Mouse (Mus musculus): Measurements from ENCODE around the gene Stat3. TPM values are rescaled to one million over a fixed set of nuclear protein-coding genes. Genes with fewer than 3 reads are reported as not detected.

Gene Stat3
- polyA plus RNA-seq, 1 experiment from 2014 or later: 22.8 TPM

DNA sequence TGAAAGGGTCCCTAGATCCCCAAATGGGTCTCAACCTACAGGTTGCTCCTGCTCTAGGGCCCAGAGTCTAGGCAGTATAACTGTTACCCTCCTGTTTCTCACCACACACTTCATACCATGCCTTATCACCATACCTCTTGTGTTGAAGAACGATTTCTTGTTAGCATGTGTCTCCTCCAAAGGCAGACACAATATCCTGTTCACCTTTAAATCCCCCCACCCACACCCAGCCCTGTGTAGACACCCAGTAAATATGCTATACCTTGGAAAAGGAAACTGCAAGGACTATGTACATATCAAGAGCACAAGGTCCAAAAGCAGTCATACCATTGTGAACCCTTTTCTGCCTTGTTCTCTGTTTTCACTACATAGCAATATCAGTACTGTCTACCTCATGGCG lies 87.3 kb downstream of the Stat3 start:
- no peaks in the 10 kb centered on the region for H3K9me3 ChIP-seq
- H3K27me3 ChIP-seq (replicated peaks; ENCODE audit: low read depth, poor library complexity, severe bottlenecking): peaks cover 76% of the 10 kb centered on the region
- 92% methylated on average over 2 of the region's 2 CpGs for WGBS
- H3K4me1 ChIP-seq: peaks cover 28% of the 10 kb centered on the region
- H3K4me3 ChIP-seq: no peak overlapping the region
- no peak overlapping the region for H3K27ac ChIP-seq (replicated peaks)
- no peak for DNase-seq (ENCODE audit: low spot score)
- H3K36me3 ChIP-seq (replicated peaks): no peaks in the 10 kb centered on the region

DNA sequence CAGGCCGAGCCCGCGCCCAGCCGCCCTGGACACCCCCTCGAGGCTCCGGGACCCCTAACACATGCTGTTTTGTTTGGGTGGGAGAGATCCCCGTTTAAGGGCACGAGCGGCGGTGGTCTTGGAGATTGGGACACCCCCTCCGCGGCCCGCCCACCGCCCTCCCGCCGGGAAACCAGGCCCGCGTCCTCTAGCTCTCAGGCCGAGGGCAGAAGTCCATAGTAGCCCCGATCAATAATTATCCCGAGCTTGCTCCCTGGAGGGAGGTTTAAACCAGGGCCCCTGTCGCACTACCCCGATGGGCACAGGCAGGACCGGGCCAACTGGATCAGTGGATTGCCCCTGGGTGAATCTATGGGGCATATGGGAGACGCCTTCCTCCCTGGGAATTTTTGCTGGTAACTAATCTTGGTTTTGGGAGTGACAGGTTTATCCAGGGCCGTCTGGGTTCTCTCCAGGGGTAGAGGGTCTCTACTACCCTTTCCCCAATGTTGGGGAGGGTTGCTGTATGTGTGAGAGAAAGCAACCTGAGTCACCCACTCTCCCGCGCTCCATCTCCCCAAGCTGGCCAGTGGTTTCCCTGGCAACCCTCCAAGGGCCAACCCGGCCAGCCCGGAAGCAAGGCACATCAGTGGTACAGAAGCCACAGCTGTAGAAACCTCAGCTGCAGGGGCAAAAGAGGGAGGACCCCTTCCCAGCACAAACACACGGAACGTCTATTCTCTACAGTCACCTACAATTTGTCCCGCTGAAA lies 88.4 kb downstream of the Stat3 start:
- under 1% methylated on average over 33 of the region's 33 CpGs for WGBS
- Histone ChIP-seq H3K27ac (replicated peaks) (peak overlapping the region; percentile 93), H3K27me3 (replicated peaks; ENCODE audit: low read depth, poor library complexity, severe bottlenecking) (peaks cover 65% of the 10 kb centered on the region), H3K4me1 (peaks cover 28% of the 10 kb centered on the region), H3K36me3 (replicated peaks) (no peaks in the 10 kb centered on the region), H3K4me3 (peak overlapping the region; percentile 97), H3K9me3 (no peaks in the 10 kb centered on the region)
- peak; percentile 71 for DNase-seq (ENCODE audit: low spot score)

DNA sequence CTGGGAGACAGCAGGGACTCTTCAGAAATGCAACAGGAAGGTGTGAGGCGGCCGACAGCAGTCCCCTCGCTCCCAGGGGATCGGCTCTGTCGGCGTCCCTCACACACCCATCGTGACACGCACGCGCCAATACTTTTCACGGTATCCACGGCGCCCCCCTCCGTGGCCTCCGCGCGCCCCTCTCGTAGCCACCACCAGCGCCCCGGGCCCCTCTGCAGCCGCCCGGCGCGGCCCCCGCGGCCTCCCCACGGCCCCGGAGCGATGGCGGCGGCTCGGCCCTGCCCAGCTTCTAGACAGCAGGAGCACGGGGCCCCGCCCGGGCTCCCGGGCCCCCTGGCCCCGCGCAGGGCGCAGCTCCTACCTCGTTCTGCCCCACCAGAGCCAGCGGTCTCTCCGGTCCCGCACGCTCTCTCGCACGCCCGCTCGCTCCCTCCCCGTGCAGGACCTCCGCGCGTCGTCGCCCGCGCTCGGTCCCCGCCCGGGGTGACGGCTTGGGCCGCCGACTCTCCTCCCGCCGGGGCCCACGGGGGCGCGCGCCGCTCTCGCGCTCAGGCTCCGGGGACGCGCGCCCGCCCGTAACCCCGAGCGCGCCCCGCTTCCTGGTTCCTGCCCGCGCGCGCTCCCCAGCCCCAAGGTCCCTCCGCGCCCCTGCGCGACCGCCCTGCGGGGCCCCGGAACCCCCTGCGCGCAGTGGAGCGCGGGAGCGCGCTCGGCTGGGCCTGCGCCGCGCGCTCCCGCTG lies 89.1 kb downstream of the Stat3 start, which contains the start of gene Stat5b:
Stat5b (minus strand) TSS at position 687 of the 740 bp plus-strand sequence.
- WGBS: under 1% methylated on average over 104 of the region's 104 CpGs
- DNase-seq (ENCODE audit: low spot score): peak; percentile 77
- H3K9me3 ChIP-seq: no peaks in the 10 kb centered on the region
- H3K4me1 ChIP-seq: peaks cover 22% of the 10 kb centered on the region
- peaks cover 57% of the 10 kb centered on the region for H3K27me3 ChIP-seq (replicated peaks; ENCODE audit: low read depth, poor library complexity, severe bottlenecking)
- H3K27ac ChIP-seq (replicated peaks): peak within 1 kb of the TSS; percentile 93
- H3K36me3 ChIP-seq (replicated peaks): no peaks in the 10 kb centered on the region
- peak within 1 kb of the TSS; percentile 97 for H3K4me3 ChIP-seq

DNA sequence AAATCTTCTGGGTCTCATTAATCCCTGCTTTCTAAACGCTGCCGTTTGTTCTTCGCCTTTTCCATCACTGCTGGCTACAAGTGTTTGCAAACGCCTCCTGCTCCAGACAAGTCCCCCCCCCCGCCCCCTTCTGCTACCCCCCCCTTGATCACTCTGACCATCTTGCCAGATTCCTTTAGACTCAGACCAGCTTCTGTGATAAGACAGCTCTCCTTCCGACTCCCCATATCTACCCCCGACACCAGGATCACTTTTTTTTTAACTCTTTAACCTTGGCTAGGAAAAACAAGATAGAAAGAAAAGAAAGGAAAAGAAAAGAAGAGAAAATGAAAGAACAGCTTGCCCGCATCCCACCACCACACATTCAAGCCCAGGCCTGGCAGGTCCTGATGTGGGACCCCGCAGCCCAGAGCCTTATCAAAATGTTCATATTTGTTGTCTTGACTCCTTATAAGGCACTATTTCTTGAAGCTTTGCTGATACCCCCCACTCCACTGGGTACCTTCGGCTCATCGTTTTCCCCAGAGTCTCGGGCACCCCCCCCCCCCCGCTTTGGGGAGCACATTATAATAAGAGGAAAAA lies 89.8 kb downstream of the Stat3 start:
- WGBS: 4% methylated on average over 13 of the region's 13 CpGs
- H3K36me3 ChIP-seq (replicated peaks): no peaks in the 10 kb centered on the region
- no peaks in the 10 kb centered on the region for H3K9me3 ChIP-seq
- H3K4me1 ChIP-seq: peaks cover 22% of the 10 kb centered on the region
- H3K27me3 ChIP-seq (replicated peaks; ENCODE audit: low read depth, poor library complexity, severe bottlenecking): peaks cover 51% of the 10 kb centered on the region
- peak overlapping the region; percentile 97 for H3K4me3 ChIP-seq
- DNase-seq (ENCODE audit: low spot score): no peak
- peak overlapping the region; percentile 93 for H3K27ac ChIP-seq (replicated peaks)

DNA sequence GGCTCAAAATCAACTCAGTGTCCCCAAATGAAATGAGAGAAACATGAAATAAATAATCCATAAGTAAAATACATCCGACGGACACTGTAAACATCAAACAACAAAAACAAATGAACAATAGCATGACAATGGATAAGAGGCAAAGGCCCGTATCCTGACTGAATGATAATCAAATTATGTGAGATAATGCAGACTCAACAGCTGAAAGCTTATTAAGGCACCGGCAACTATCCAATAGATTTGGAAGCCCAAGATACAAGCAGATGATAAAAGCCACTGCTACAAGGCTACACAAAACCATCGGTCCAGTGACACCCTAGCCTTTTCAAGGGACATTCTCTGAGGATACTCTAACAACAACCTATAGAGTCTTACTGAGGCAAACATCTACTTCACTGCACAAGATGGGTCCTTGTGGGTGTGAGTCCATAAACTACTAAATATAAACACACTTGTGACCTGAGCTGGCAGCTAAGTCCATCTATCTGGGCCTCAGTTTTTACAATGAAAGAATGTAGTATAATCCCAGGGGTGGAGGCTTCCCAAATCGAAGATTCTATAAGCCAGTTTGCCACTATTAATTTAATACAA lies 90.5 kb downstream of the Stat3 start:
- WGBS: 82% methylated on average over 6 of the region's 6 CpGs
- Histone ChIP-seq H3K4me1 (peaks cover 22% of the 10 kb centered on the region), H3K9me3 (no peaks in the 10 kb centered on the region), H3K36me3 (replicated peaks) (no peaks in the 10 kb centered on the region), H3K27me3 (replicated peaks; ENCODE audit: low read depth, poor library complexity, severe bottlenecking) (peaks cover 44% of the 10 kb centered on the region), H3K27ac (replicated peaks) (no peak overlapping the region), H3K4me3 (peak overlapping the region; percentile 97)
- DNase-seq (ENCODE audit: low spot score): no peak

DNA sequence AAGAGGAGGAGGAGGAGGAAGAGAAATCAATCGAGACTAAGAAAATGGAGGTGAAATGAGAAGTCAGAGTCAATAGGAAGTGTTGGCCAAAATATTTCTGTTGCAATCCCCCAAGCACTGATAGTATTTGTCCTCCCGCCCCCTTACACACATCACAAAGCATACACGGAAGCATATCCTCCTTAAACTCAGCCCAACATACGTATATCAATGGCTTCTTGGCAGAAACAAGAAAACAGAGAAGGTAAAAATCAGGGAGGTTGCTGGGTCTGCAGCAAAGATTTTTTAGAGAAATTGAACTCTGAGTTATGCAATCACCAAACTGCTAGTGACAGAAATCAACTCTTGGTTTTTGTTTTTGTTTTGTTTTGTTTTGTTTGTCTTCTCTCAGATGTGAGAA lies 91.3 kb downstream of the Stat3 start:
- WGBS: 74% methylated on average over 4 of the region's 4 CpGs
- H3K9me3 ChIP-seq: no peaks in the 10 kb centered on the region
- no peak for DNase-seq (ENCODE audit: low spot score)
- H3K27me3 ChIP-seq (replicated peaks; ENCODE audit: low read depth, poor library complexity, severe bottlenecking): peaks cover 36% of the 10 kb centered on the region
- H3K4me3 ChIP-seq: no peak overlapping the region
- H3K4me1 ChIP-seq: peaks cover 24% of the 10 kb centered on the region
- H3K27ac ChIP-seq (replicated peaks): no peak overlapping the region
- no peaks in the 10 kb centered on the region for H3K36me3 ChIP-seq (replicated peaks)

DNA sequence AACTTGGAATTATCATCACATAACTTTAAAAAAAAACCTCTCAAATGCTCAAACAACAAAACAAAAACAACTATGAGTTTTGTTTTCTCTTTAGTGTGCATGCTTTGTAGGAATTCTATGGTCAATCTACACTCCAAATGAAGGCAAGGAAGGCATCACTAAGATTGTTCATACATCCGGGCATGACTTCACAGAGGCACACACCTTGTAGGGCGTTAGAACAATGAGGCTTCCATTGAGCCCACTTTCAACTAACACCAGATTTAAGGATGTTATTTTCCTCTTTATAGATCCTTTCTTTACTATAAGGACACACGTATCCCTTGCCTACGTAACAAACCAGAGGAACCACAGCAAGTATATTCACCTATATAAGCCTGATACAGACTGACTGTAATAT lies 91.8 kb downstream of the Stat3 start:
- DNase-seq (ENCODE audit: low spot score): no peak

DNA sequence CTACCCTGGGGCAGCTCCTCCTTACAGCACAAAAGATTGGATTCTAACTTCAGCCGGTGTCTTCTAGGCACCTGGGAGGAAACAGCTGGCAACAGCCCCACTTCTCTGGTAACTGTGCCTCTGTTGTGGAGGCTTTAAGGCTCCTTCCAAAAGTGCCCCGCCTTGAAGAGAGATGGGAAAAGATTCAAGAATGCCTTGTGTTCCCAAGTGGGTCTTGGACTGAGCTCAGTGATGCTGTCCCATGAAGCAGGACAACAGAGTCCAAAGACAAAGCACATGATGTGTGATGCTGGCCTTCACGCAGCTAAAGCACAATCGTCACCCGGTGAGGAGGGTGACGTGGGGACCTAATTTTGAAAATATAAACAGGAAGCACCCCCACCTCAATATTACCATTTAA lies 93.5 kb downstream of the Stat3 start:
- H3K36me3 ChIP-seq (replicated peaks): no peaks in the 10 kb centered on the region
- H3K4me1 ChIP-seq: peaks cover 21% of the 10 kb centered on the region
- no peak overlapping the region for H3K27ac ChIP-seq (replicated peaks)
- no peak for DNase-seq (ENCODE audit: low spot score)
- no peak overlapping the region for H3K4me3 ChIP-seq
- 79% methylated on average over 6 of the region's 6 CpGs for WGBS
- no peaks in the 10 kb centered on the region for H3K9me3 ChIP-seq
- peaks cover 15% of the 10 kb centered on the region for H3K27me3 ChIP-seq (replicated peaks; ENCODE audit: low read depth, poor library complexity, severe bottlenecking)

More for the DNA sequence above, 91.8 kb downstream of the Stat3 start:
- Histone ChIP-seq H3K4me1 (peaks cover 24% of the 10 kb centered on the region), H3K4me3 (no peak overlapping the region), H3K27me3 (replicated peaks; ENCODE audit: low read depth, poor library complexity, severe bottlenecking) (peaks cover 31% of the 10 kb centered on the region), H3K36me3 (replicated peaks) (no peaks in the 10 kb centered on the region), H3K9me3 (no peaks in the 10 kb centered on the region), H3K27ac (replicated peaks) (no peak overlapping the region)
- 94% methylated on average over 4 of the region's 4 CpGs for WGBS

DNA sequence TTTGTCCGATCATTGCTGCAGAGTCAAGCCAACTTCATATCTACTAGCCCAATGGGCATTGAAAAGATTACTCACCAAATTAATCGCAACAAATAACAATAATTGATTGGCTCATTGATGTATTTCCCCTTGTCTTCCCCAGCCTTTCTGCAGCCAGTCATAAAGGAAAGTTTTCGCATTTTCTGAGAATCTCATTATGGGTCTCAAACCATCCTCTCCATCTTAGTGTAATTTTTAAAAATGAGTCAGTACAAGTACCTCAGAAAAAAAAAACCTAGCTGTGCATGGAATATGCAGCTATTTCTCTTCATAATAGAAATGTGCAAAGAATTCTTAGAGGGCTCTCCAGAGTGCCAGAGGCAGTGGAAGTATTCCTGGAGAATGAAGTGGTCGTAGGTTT lies 95.2 kb downstream of the Stat3 start:
- Histone ChIP-seq H3K36me3 (replicated peaks) (no peaks in the 10 kb centered on the region), H3K9me3 (no peaks in the 10 kb centered on the region), H3K27ac (replicated peaks) (no peak overlapping the region), H3K27me3 (replicated peaks; ENCODE audit: low read depth, poor library complexity, severe bottlenecking) (peaks cover 13% of the 10 kb centered on the region), H3K4me1 (peaks cover 16% of the 10 kb centered on the region), H3K4me3 (no peak overlapping the region)
- no peak for DNase-seq (ENCODE audit: low spot score)
- WGBS: 87% methylated on average over 4 of the region's 4 CpGs

DNA sequence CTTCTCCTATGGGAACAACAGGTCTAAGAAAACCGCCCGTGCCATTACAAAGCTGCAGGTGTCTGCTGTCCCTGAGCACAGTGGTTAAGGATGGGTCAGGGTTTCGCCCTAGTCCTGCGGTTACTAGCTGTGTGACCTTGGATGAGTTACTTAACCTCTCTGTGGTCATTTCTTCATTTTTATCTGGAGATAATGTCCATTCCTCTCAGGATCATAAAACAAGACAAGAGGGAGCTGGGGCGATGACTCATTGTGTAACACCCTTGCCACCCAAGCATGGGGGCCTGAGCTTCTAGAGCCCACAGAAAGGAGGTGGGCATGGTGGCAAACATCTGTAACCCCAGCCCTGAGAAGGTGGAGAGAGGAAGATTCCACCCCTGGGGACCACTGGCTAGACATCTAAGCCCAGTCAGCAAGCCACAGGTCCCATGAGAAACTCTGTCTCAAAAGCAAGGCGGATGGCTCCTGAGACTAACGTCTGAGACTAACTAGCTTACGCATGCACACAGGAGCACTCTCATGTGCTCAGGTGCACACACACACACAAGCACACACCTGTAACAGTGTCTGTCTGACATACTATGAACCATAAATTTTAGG lies 96.2 kb downstream of the Stat3 start:
- 0 out of 2 replicates have a peak, but pooled peaks cover 11% of the 10 kb centered on the region for H3K4me1 ChIP-seq
- H3K4me3 ChIP-seq: no peak overlapping the region
- no peaks in the 10 kb centered on the region for H3K36me3 ChIP-seq (replicated peaks)
- no peaks in the 10 kb centered on the region for H3K9me3 ChIP-seq
- 93% methylated on average over 8 of the region's 8 CpGs for WGBS
- no peak overlapping the region for H3K27ac ChIP-seq (replicated peaks)
- 0 out of 2 replicates have a peak, but pooled peaks cover 4% of the 10 kb centered on the region for H3K27me3 ChIP-seq (replicated peaks; ENCODE audit: low read depth, poor library complexity, severe bottlenecking)
- DNase-seq (ENCODE audit: low spot score): no peak

DNA sequence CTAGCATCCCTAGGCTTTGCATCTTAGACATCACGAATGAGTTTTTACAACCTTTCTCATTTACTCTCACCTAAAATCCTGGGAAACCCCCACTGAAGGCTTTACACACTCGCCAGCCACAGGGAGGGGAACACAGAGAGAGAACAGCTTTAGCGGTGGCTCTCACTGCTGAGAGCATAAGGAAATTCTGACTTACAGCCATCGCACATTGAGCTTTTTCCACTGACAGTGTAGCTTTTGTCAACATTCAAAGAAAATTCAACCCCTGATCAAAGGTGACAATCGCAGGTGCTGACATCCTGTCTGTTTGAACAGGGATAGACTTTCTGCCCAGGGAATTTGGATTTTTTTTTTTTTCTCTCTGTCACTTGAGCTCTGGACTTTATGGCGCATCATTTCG lies 97.3 kb downstream of the Stat3 start:
- H3K4me1 ChIP-seq: 0 out of 2 replicates have a peak, but pooled peaks cover 11% of the 10 kb centered on the region
- DNase-seq (ENCODE audit: low spot score): no peak
- peaks cover 3% of the 10 kb centered on the region for H3K9me3 ChIP-seq
- H3K4me3 ChIP-seq: no peak overlapping the region
- H3K27me3 ChIP-seq (replicated peaks; ENCODE audit: low read depth, poor library complexity, severe bottlenecking): no peaks in the 10 kb centered on the region
- WGBS: 88% methylated on average over 7 of the region's 7 CpGs
- 0 out of 2 replicates have a peak, but pooled peaks cover 3% of the 10 kb centered on the region for H3K36me3 ChIP-seq (replicated peaks)
- H3K27ac ChIP-seq (replicated peaks): no peak overlapping the region

DNA sequence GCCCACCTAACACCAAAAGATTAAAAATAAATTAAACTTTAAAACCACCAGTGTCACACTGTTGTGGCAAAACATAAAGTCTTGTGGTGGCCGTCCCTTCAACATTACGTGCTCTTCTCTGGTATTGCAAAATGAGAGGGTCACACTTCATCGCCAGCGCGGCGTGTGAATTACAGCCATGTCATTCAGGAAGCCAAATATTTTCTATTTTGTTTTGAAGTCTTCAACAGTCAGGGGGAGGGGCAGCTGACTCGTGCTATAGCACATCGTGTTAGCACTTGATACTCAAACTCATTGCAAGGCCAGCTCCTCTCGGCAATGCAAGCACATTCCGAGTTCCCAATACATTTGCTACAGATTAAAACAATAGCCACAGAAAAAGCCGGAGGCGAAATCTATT lies 98.5 kb downstream of the Stat3 start:
- H3K4me3 ChIP-seq: no peak overlapping the region
- DNase-seq (ENCODE audit: low spot score): no peak
- H3K27ac ChIP-seq (replicated peaks): no peak overlapping the region
- H3K36me3 ChIP-seq (replicated peaks): 0 out of 2 replicates have a peak, but pooled peaks cover 3% of the 10 kb centered on the region
- H3K9me3 ChIP-seq: peaks cover 3% of the 10 kb centered on the region
- 0 out of 2 replicates have a peak, but pooled peaks cover 11% of the 10 kb centered on the region for H3K4me1 ChIP-seq
- H3K27me3 ChIP-seq (replicated peaks; ENCODE audit: low read depth, poor library complexity, severe bottlenecking): no peaks in the 10 kb centered on the region
- WGBS: 77% methylated on average over 12 of the region's 12 CpGs

All from embryonic facial prominence, embryonic 10.5 days (tissue).